Mouse (Mus musculus) testis, adult 2 months (tissue): ENCODE results near the gene Rap1gap2. TPM values are rescaled to one million over a fixed set of nuclear protein-coding genes. Genes with fewer than 3 reads are reported as not detected.
"Not testable (repeated sequence)": the region's sequence is repeated elsewhere in the genome, so short reads cannot be mapped to it uniquely, and the experiment has no call there.

ENCODE experiments used
- H3K27ac ChIP-seq: fragments of 200-500 bp; 2 replicates; pipeline ENCODE4 v1.5.1; 2012; ENCODE audit warnings: low read depth, low read length; ENCODE audit not compliant: control insufficient read depth, insufficient read depth
- H3K27me3 ChIP-seq: fragments of 200-500 bp; 2 replicates; pipeline ENCODE4 v1.6.1; 2012; ENCODE audit warnings: mild to moderate bottlenecking, low read length, moderate library complexity; ENCODE audit not compliant: control insufficient read depth, insufficient read depth
- H3K36me3 ChIP-seq: fragments of 200-500 bp; 2 replicates; pipeline ENCODE4 v1.6.1; 2012; ENCODE audit warnings: mild to moderate bottlenecking, low read length; ENCODE audit not compliant: control insufficient read depth, insufficient read depth
- H3K4me1 ChIP-seq: fragments of 200-500 bp; 2 replicates; pipeline ENCODE4 v1.6.1; 2012; ENCODE audit warnings: low read length; ENCODE audit not compliant: control insufficient read depth, insufficient read depth
- H3K4me3 ChIP-seq: fragments of 200-500 bp; 2 replicates; pipeline ENCODE4 v1.5.1; 2012; ENCODE audit warnings: low read depth, mild to moderate bottlenecking, low read length, moderate library complexity, mixed read lengths; ENCODE audit not compliant: control insufficient read depth
- CTCF ChIP-seq: fragments of 200-500 bp; IDR thresholded peaks from 2 replicates; pipeline ENCODE4 v1.5.1; 2012; ENCODE audit warnings: low read depth, mild to moderate bottlenecking, inconsistent platforms, low read length, moderate library complexity; ENCODE audit not compliant: control insufficient read depth, insufficient read depth, insufficient replicate concordance
- POLR2A ChIP-seq: fragments of 200-500 bp; IDR thresholded peaks from 2 replicates; pipeline ENCODE4 v1.6.1; 2012; ENCODE audit warnings: low read depth, mild to moderate bottlenecking, inconsistent platforms, low read length, moderate library complexity; ENCODE audit not compliant: control insufficient read depth
- polyA plus RNA-seq: library from polyadenylated mRNA; depleted of rRNA; stranded (reverse); fragments of >200 nt; gene quantifications from 2 replicates; pipeline ENCODE4 v1.2.3, GENCODE M21; 2012

The Rap1gap2 gene
- polyA plus RNA-seq, 1 experiment: 3.4 TPM

- Histone ChIP-seq H3K4me1 (no peaks in the 10 kb centered on the region), H3K27me3 (no peaks in the 10 kb centered on the region), H3K4me3 (no peak overlapping the region), H3K27ac (no peak overlapping the region), H3K36me3 (no peaks in the 10 kb centered on the region)
- TF ChIP-seq CTCF (no peak), POLR2A (no peak)
Measured at GRCm38 (mm10) chr11:74583824-74584349, 26.8 kb downstream of the Rap1gap2 start.

DNA sequence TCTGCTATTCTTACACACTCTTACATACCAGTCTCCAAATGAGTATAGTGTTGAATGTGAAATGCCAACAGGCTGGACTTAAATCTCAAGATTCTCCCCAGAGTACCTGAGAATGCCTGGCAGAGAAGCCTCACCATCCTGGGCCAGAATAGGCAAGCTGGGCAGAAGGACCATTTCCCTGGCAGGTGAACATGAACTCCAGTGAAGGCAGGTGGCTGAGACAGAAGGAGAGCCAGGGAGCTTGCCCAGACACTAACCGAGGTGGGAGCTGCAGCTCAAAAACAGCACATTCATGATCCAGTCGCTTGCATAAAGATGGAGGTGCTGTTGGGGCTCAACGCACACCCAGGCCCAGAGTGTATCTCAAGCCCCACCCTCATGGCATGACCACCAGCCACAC is 28.3 kb downstream of the Rap1gap2 start:
- TF ChIP-seq POLR2A (no peak), CTCF (no peak)
- H3K4me1 ChIP-seq: no peaks in the 10 kb centered on the region
- no peak overlapping the region for H3K27ac ChIP-seq
- H3K36me3 ChIP-seq: no peaks in the 10 kb centered on the region
- H3K4me3 ChIP-seq: no peak overlapping the region
- H3K27me3 ChIP-seq: no peaks in the 10 kb centered on the region

GRCm38 (mm10) chr11:74581333-74581732 is 29.4 kb downstream of the Rap1gap2 start:
- H3K36me3 ChIP-seq, H3K4me3 ChIP-seq, H3K27ac ChIP-seq, H3K27me3 ChIP-seq, H3K4me1 ChIP-seq: not testable (repeated sequence)

- Histone ChIP-seq H3K27me3 (no peaks in the 10 kb centered on the region), H3K4me1 (no peaks in the 10 kb centered on the region), H3K27ac (no peak overlapping the region), H3K4me3 (no peak overlapping the region), H3K36me3 (no peaks in the 10 kb centered on the region)
- TF ChIP-seq POLR2A: no peak
- TF ChIP-seq CTCF: no peak
Measured at GRCm38 (mm10) chr11:74577068-74577467, 33.6 kb downstream of the Rap1gap2 start.

GRCm38 (mm10) chr11:74575940-74576339 is 34.8 kb downstream of the Rap1gap2 start:
- TF ChIP-seq POLR2A (no peak), CTCF (no peak)
- Histone ChIP-seq H3K27me3 (no peaks in the 10 kb centered on the region), H3K36me3 (no peaks in the 10 kb centered on the region), H3K4me3 (no peak overlapping the region), H3K27ac (no peak overlapping the region), H3K4me1 (no peaks in the 10 kb centered on the region)

GRCm38 (mm10) chr11:74574768-74575434 is 35.8 kb downstream of the Rap1gap2 start:
- Histone ChIP-seq H3K4me3 (no peak overlapping the region), H3K36me3 (no peaks in the 10 kb centered on the region), H3K4me1 (no peaks in the 10 kb centered on the region), H3K27ac (no peak overlapping the region), H3K27me3 (no peaks in the 10 kb centered on the region)
- no peak for TF ChIP-seq CTCF
- TF ChIP-seq POLR2A: no peak

DNA sequence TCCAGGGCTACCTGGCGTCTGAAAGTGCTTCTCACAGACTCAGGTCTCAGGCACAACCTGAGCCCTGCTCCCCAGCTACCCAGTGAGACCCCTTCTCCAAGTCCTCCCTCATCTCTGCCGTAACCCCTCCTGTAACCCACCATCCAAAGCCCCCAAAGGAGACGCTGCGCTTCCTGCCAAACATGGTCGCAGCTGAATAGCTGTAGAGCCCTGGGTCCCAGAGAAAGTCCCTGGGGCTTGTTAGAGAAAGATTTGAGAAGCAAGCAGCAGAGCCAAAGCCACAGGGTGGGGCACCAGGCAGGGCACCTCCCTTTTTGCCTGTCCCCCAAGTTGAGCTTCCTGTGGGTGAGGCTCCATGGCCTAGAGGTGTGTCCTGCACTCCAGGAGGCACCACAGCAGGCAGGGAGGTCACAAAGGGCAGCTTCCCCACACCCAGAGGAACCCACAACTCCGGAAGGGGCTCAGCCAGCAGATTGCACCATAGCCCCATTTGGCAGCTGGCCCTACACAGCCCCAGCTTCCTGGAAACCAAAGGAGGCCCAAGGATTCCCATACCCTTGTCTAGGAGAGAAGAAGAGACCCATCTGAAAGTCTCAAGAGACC is 38.2 kb downstream of the Rap1gap2 start:
- H3K4me1 ChIP-seq: no peaks in the 10 kb centered on the region
- H3K27me3 ChIP-seq: no peaks in the 10 kb centered on the region
- TF ChIP-seq CTCF: no peak
- TF ChIP-seq POLR2A: no peak
- H3K27ac ChIP-seq: no peak overlapping the region
- H3K36me3 ChIP-seq: no peaks in the 10 kb centered on the region
- no peak overlapping the region for H3K4me3 ChIP-seq

DNA sequence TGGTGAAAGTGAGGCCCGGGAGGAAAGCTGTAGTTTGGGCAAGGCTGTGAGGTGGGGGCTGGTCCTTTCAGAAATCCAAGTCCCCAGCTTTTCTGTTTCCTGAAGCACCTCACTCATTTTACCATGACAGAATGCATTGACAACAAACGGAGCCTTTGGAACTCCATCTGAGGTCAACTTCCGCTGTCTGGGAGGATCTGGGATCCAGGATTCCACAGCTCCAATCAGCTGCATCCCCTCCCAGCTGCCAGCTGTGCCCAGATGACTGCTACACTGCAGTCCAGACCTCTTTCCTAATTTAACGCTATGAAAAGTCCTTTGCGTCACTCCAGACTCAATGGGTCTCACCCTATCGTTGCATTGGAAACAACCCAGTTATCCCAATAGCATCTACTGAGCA is 41.0 kb downstream of the Rap1gap2 start:
- Histone ChIP-seq H3K4me1 (no peaks in the 10 kb centered on the region), H3K4me3 (no peak overlapping the region), H3K27ac (no peak overlapping the region), H3K27me3 (no peaks in the 10 kb centered on the region), H3K36me3 (no peaks in the 10 kb centered on the region)
- TF ChIP-seq POLR2A: no peak
- TF ChIP-seq CTCF: no peak
